Mouse (Mus musculus) olfactory bulb, adult 2 months (tissue): ENCODE data around the gene Comt.

Experiments
- CTCF ChIP-seq: fragments of 200-500 bp; IDR thresholded peaks from 2 replicates; pipeline ENCODE4 v1.5.1; 2012; ENCODE audit warnings: low read depth, mild to moderate bottlenecking, low read length, moderate library complexity; ENCODE audit not compliant: insufficient read depth
- POLR2A ChIP-seq: fragments of 200-500 bp; IDR thresholded peaks from 2 replicates; pipeline ENCODE4 v1.6.1; 2012; ENCODE audit warnings: mild to moderate bottlenecking, low read depth, low read length, moderate library complexity; ENCODE audit not compliant: insufficient read depth

DNA sequence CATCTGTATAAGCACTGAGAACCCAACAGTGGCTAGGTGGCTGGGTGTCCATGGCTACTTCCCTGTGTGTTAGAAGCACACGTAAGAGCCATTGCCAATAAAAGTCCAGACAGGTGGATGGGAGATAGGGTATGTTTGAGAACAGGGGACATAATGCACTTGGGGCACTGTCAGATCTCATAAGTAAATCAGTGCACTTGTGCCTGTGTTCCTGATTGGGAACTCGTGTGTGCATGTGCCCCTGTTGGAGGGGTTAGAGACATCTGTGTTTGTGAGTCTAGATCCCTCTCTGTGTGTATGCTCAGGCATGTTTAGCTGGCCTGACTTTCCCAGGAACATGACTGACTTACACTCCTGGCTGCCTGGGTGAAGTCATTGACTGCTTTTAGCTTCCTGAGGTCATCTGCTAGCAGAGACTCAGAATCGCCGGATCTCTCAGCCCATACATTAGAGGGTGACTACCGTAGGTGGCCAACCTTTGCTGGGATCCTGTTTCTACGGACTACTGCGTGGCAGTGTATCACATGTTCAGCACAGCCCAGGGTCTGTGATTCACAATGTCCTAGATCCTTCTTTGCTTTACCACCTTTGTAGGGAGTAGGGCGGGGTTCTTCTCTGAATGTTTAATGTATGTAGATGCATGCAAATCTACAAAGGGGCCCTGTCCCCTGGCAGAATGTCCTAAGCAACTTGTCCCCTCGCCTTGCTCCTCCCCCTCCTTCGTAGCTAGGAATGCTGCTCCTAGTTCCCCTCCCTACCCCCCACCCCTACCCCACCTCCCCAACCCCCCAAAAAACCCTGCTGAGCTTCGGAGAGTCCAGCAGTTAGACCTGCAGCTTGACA is 31.7 kb downstream of the Comt start:
- TF ChIP-seq CTCF, result no peak
- TF ChIP-seq POLR2A, result no peak
